Mouse (Mus musculus) liver, postnatal 0 days (tissue): ENCODE data around the gene Kansl2.

Source experiments
- CTCF ChIP-seq: sonication (generic); IDR thresholded peaks from 2 replicates; pipeline ENCODE4 v1.5.1; 2016; ENCODE audit warnings: antibody characterized with exemption, low read depth
- EP300 ChIP-seq: IDR thresholded peaks from 2 replicates; pipeline ENCODE4 v1.6.1; 2016; ENCODE audit warnings: antibody characterized with exemption, low read depth, mild to moderate bottlenecking

DNA sequence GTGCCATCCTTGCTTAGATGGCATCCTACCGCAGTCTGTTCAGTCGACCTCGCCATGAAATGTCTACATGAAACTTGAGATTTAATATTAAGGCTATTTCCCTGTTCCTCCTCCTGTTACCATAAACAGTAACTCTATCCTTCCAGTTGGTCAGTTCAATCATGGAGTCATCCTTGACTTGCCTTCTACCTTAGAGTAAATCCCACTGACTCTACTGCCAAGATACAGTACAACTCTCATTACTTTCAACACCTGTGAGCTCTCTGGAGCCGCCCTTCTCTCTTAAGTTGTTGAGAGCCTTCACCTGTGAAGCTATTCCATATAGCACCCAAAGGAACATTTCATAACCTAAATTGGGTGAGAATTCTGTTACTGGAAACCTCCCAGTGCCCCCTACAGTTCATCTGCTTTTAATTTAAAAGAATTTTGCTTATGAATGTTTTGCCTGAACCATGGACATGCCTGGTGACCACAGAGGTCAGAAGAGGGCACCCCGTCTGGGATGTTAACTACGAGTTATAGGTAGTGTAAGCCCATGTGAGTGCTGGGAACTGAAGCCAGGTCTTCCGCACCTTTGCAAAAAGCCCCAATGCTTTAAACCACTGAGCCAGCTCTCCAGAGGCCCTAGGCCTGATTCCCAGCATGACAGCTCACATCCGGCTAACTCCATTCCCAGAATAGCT, 2.9 kb upstream of the Kansl2 start:
- TF ChIP-seq CTCF (no peak), EP300 (no peak)
